Mouse (Mus musculus) embryonic fibroblast, embryonic 13.5 days (primary cell): ENCODE measurements around the gene Ift52. TPM values are rescaled to one million over a fixed set of nuclear protein-coding genes. Genes with fewer than 3 reads are reported as not detected.
A peak's percentile ranks its signal among the peaks of the same experiment; 100 is the strongest.

Experiments used
- H3K27ac ChIP-seq: 2 replicates; pipeline ENCODE4 v1.5.1; 2012; ENCODE audit warnings: low read length, control low read depth, inconsistent platforms; ENCODE audit not compliant: insufficient read depth
- H3K4me1 ChIP-seq: 2 replicates; pipeline ENCODE4 v1.6.1; 2011; ENCODE audit warnings: low read length; ENCODE audit not compliant: control insufficient read depth, insufficient read depth
- H3K4me3 ChIP-seq: 2 replicates; pipeline ENCODE4 v1.5.1; 2011; ENCODE audit warnings: mild to moderate bottlenecking, control low read depth, low read length; ENCODE audit not compliant: insufficient read depth
- CTCF ChIP-seq: IDR thresholded peaks from 2 replicates; pipeline ENCODE4 v1.5.1; 2011; ENCODE audit warnings: mild to moderate bottlenecking, control low read depth, low read length, moderate library complexity, borderline replicate concordance; ENCODE audit not compliant: insufficient read depth
- POLR2A ChIP-seq: IDR thresholded peaks from 2 replicates; pipeline ENCODE4 v1.6.1; 2011; ENCODE audit warnings: low read depth, mild to moderate bottlenecking, control low read depth, low read length, moderate library complexity
- polyA plus RNA-seq: library from polyadenylated mRNA; stranded (reverse); fragments of >200 nt; gene quantifications from 2 replicates; pipeline ENCODE4 v1.2.4, GENCODE M21; 2011; ENCODE audit warnings: low read depth; ENCODE audit not compliant: missing spikeins, insufficient read length

Ift52 gene
- polyA plus RNA-seq, 1 experiment = 60.1 TPM

DNA sequence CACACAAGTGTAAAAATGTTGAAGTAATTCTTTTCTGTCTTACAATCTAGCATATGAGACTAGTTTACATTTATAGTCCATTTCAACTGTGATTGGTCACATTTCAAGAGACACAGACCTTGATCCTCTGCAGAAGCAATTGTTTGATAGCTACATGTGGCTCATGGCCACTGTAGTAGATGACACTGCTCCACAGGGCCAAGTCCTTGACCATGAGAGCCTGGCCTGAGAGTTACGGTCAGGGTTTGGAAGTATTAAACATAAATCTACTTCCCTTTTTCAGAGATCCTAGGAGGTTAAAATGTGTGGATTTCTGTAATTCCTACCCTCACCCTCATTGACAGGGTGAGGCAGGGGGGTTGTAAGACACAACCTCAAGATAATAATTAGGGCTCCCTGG, 16.1 kb upstream of the Ift52 start:
- TF ChIP-seq POLR2A (no peak), CTCF (no peak)
- H3K4me3 ChIP-seq = no peak overlapping the region
- H3K4me1 ChIP-seq = no peaks in the 10 kb centered on the region
- H3K27ac ChIP-seq = no peak overlapping the region

GRCm38 (mm10) chr2:163007299-163007698, 9.9 kb upstream of the Ift52 start:
- TF ChIP-seq CTCF = no peak
- no peak for TF ChIP-seq POLR2A
- no peak overlapping the region for H3K4me3 ChIP-seq
- H3K4me1 ChIP-seq = no peaks in the 10 kb centered on the region
- no peak overlapping the region for H3K27ac ChIP-seq

DNA sequence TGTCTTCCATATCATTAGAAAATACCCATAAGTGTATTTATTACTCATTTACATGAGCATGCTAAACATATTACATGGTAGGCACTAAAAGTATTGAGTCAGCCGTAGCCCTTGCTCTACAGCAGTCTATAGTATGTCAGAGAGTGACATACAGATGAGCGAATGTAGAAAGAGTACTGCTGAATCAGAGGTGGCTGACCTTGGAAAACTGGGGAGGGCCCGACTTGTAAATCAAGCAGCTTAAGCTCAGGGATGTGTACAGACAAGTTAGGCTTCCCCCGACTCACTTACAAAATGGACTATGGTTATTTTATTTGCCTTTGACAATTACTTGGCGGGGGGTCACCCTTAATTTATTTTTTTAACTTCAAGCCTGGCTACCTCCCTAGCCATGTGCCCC, 14.1 kb downstream of the Ift52 start:
- Histone ChIP-seq H3K27ac (no peak overlapping the region), H3K4me1 (no peaks in the 10 kb centered on the region), H3K4me3 (no peak overlapping the region)
- TF ChIP-seq CTCF (no peak), POLR2A (no peak)

DNA sequence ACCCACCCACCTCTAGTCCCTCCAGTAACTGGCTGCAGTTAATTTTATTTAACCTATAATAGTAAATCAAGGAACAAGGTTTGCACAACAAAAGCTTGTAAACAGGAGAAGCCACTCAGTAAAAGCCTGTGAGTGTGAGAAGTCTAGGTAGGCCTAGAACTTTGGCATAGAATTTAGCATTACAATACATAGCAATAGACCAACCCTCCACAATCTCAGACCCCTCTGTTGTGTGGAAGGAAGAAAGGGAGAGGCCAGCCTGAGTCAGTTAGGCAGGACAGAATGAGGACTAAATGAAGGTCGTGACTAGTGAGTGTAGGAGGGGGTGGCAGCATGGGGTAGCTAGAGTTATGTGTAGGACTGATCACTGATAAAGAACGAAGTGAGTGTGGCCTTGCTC, 14.6 kb downstream of the Ift52 start:
- Histone ChIP-seq H3K4me1 (no peaks in the 10 kb centered on the region), H3K4me3 (no peak overlapping the region), H3K27ac (no peak overlapping the region)
- TF ChIP-seq POLR2A (no peak), CTCF (no peak)

DNA sequence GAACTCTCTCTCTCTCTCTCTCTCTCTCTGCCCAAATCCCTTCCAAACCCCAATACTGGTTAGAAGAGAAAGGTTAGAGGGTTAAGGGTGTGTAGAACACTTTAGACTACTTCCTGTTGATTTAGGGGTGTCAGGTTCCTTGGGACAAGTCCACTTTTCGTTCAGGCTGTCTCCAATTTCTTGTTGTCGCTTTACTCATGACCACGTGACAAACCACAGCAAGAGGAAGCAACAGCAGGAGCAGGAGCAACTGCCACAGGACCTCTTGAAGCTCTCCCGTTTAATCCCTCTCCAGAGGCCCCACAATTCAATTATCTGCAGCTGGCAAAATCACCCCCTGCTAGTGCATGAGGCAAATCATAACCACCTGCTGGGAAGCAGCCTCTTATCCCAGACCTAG, 15.5 kb downstream of the Ift52 start:
- Histone ChIP-seq H3K27ac (no peak overlapping the region), H3K4me1 (no peaks in the 10 kb centered on the region), H3K4me3 (no peak overlapping the region)
- no peak for TF ChIP-seq POLR2A
- no peak for TF ChIP-seq CTCF

GRCm38 (mm10) chr2:163039940-163040339, 22.8 kb downstream of the Ift52 start:
- TF ChIP-seq POLR2A (no peak), CTCF (no peak)
- H3K27ac ChIP-seq = no peak overlapping the region
- H3K4me3 ChIP-seq = no peak overlapping the region

GRCm38 (mm10) chr2:163048125-163048524, 31.0 kb downstream of the Ift52 start:
- no peak overlapping the region for H3K4me3 ChIP-seq
- TF ChIP-seq CTCF (peak; percentile 91), POLR2A (no peak)

More at GRCm38 (mm10) chr2:163039940-163040339, 22.8 kb downstream of the Ift52 start:
- H3K4me1 ChIP-seq = no peaks in the 10 kb centered on the region

DNA sequence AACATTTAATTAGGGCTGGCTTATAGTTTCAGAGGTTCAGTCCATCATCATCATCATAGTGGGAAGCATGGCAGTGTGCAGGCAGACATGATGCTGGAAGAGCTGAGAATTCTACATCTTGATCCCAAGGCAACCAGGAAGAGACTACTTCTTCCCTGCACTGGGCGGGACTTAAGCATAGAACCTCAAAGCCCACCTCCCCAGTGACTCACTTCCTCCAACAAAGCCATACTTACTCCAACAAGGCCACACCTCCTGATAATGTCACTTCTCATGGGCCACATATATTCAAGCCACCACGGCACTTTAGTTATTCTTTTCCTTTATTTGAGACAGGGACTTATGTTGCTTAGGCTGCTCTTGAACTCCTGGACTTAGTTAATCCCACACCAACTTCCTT, 32.0 kb downstream of the Ift52 start:
- no peak for TF ChIP-seq POLR2A
- TF ChIP-seq CTCF = no peak
- Histone ChIP-seq H3K4me1 (no peaks in the 10 kb centered on the region), H3K27ac (no peak overlapping the region), H3K4me3 (no peak overlapping the region)

More at GRCm38 (mm10) chr2:163048125-163048524, 31.0 kb downstream of the Ift52 start:
- Histone ChIP-seq H3K27ac (no peak overlapping the region), H3K4me1 (no peaks in the 10 kb centered on the region)

DNA sequence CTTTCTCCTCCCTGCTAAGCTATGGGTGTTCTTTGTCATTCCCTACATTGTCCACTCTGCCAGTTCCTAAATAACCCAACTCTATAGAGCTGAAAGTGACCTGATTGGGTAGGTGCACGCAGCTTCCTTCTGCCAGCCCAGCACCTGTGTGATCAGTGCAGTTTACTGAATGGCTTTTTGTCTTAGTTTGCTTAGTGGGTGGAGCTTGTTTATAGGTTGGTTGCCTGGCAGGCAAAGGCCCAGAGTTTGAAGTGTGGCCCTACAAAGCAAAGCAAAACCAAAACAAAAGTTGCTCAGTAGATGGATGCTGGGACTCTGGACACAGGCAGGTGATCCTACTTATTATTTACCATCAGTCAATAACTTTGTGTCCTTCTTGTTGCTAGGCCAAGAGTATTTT, 34.5 kb downstream of the Ift52 start:
- Histone ChIP-seq H3K4me3 (no peak overlapping the region), H3K27ac (no peak overlapping the region), H3K4me1 (peaks cover 8% of the 10 kb centered on the region)
- no peak for TF ChIP-seq POLR2A
- no peak for TF ChIP-seq CTCF

DNA sequence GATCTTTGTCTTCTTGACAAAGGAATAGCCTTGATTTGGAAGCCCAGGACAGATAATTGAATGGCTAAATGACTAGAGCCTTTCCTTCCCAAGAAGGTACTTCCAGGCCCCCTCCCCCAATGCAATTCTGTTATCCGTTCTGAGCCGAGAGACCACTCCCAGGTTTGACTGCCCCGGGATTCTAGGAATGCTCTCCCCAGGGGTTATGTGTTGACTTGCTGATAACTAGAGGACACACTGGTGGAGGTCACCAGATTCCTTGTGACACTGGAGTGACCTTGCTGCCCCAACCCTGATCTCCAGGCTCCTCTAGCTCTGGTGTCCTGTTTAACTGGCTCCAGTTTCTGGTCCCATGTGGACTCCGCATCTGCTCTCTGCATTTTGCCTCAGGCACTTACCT, 34.9 kb downstream of the Ift52 start:
- no peak overlapping the region for H3K27ac ChIP-seq
- TF ChIP-seq CTCF = no peak
- TF ChIP-seq POLR2A = no peak
- H3K4me1 ChIP-seq = peaks cover 9% of the 10 kb centered on the region
- no peak overlapping the region for H3K4me3 ChIP-seq

- H3K4me3 ChIP-seq = no peak overlapping the region
- H3K27ac ChIP-seq = no peak overlapping the region
- peaks cover 9% of the 10 kb centered on the region for H3K4me1 ChIP-seq
- no peak for TF ChIP-seq CTCF
- no peak for TF ChIP-seq POLR2A
Measured at GRCm38 (mm10) chr2:163052826-163053225, 35.7 kb downstream of the Ift52 start.
